In the genomic region with DNA sequence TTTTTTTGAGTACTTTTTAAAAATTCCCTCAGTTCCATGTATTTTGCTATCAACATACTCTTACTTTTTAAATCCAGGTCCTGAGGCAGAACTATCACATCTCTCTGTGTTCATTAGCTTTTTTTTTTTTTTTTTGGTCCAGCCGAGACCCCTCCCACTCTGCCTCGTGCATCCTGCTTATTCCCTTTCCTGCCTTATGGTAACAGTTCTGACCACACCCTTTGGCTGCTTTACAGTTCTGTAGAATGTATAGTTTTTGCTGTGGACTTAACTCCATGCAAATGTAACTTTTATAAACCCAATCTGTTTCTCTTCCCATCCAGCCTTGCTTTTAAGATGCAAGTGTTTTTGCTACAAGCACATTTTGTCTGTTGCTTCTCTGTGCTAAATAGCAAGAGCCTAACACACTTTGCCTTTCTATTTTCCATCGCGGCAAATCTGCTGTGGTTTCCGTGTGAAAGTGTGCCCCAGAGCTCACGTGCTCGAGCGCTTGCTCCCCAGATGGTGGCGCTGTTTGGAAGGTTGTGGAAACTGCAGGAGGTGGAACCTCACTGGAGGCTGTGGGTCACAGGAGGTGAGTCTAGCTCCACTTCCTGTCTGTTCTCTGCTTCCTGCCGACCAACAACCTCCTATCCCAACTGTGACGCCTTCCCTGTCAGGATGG, we compare ENCODE assay signal across 8 mouse cellular contexts.
DNase-seq lines count a peak whose midpoint lies in the region; ATAC-seq and TF ChIP-seq lines count a peak whose summit lies in the region.

No protein-coding gene starts in this region.

- 58% methylated on average over 11 of the region's 11 CpGs for WGBS in liver, adult 2 months
- WGBS in liver, embryonic 12.5 days (ENCODE audit: insufficient replicate concordance), result 29% methylated on average over 11 of the region's 11 CpGs
- WGBS in embryonic facial prominence, embryonic 15.5 days, result 53% methylated on average over 11 of the region's 11 CpGs
- WGBS in hindbrain, embryonic 14.5 days, result 75% methylated on average over 11 of the region's 11 CpGs

- H3K4me2 ChIP-seq in liver, embryonic 12.5 days, result no peak overlapping the region
- H3K4me2 ChIP-seq in embryonic facial prominence, embryonic 15.5 days (replicated peaks), result peak overlapping the region; percentile 15; the same call in 1 of the 2 replicates
- H3K4me2 ChIP-seq in hindbrain, embryonic 14.5 days (replicated peaks), result 0 out of 2 replicates have a peak overlapping the region, but pooled peaks have one; percentile 2

- H3K9me3 ChIP-seq in liver, embryonic 12.5 days (replicated peaks), result no peaks in the 10 kb centered on the region
- H3K9me3 ChIP-seq in embryonic facial prominence, embryonic 15.5 days (replicated peaks), result no peaks in the 10 kb centered on the region
- no peaks in the 10 kb centered on the region for H3K9me3 ChIP-seq in hindbrain, embryonic 14.5 days (ENCODE audit: control insufficient read depth, low read length)

- no peaks in the 10 kb centered on the region for H3K27me3 ChIP-seq in liver, adult 2 months (ENCODE audit: control insufficient read depth, insufficient read depth, low read length)
- no peaks in the 10 kb centered on the region for H3K27me3 ChIP-seq in liver, embryonic 12.5 days (replicated peaks)
- H3K27me3 ChIP-seq in embryonic facial prominence, embryonic 15.5 days, result no peaks in the 10 kb centered on the region
- no peaks in the 10 kb centered on the region for H3K27me3 ChIP-seq in hindbrain, embryonic 14.5 days (ENCODE audit: control insufficient read depth, insufficient read depth, low read length)

- H3K36me3 ChIP-seq in liver, adult 2 months (ENCODE audit: control insufficient read depth, insufficient read depth, low read length), result no peaks in the 10 kb centered on the region
- no peaks in the 10 kb centered on the region for H3K36me3 ChIP-seq in liver, embryonic 12.5 days
- no peaks in the 10 kb centered on the region for H3K36me3 ChIP-seq in embryonic facial prominence, embryonic 15.5 days
- H3K36me3 ChIP-seq in hindbrain, embryonic 14.5 days (replicated peaks; ENCODE audit: control insufficient read depth, insufficient read depth), result no peaks in the 10 kb centered on the region

- H3K27ac ChIP-seq in liver, adult 2 months (replicated peaks; ENCODE audit: insufficient read depth, low read depth, low read length), result no peak overlapping the region
- no peak overlapping the region for H3K27ac ChIP-seq in liver, embryonic 12.5 days
- H3K27ac ChIP-seq in embryonic facial prominence, embryonic 15.5 days (replicated peaks), result peak overlapping the region; percentile 12
- H3K27ac ChIP-seq in hindbrain, embryonic 14.5 days, result no peak overlapping the region

- H3K9ac ChIP-seq in liver, adult 2 months (ENCODE audit: low read depth, low read length), result no peak overlapping the region
- no peak overlapping the region for H3K9ac ChIP-seq in liver, embryonic 12.5 days
- no peak overlapping the region for H3K9ac ChIP-seq in embryonic facial prominence, embryonic 15.5 days
- H3K9ac ChIP-seq in hindbrain, embryonic 14.5 days, result no peak overlapping the region

- no peak overlapping the region for H3K4me3 ChIP-seq in liver, adult 2 months (ENCODE audit: insufficient read depth, low read depth, low read length)
- H3K4me3 ChIP-seq in liver, embryonic 12.5 days, result no peak overlapping the region
- H3K4me3 ChIP-seq in embryonic facial prominence, embryonic 15.5 days (replicated peaks), result no peak overlapping the region
- no peak overlapping the region for H3K4me3 ChIP-seq in hindbrain, embryonic 14.5 days (replicated peaks; ENCODE audit: low read length)

- TF ChIP-seq POLR2A in liver, adult 2 months (IDR thresholded peaks at IDR 0.05; ENCODE audit: extremely low read depth, insufficient read depth, low read length), result no peak

- peak; percentile 29 for DNase-seq in liver, adult 2 months (ENCODE audit: extremely low read depth, low read depth, low spot score)
- DNase-seq in adrenal gland, postnatal 25 days, result peak; percentile 64
- no peak for DNase-seq in hindbrain, embryonic 14.5 days (ENCODE audit: low spot score)
- DNase-seq in left cerebral cortex, postnatal 25 days (ENCODE audit: low spot score in 2 of 2), result peak; percentile 23 to 48
- peak; percentile 75 to 80 for DNase-seq in right cerebral cortex, postnatal 10 days (ENCODE audit: low spot score in 2 of 2)
- no peak for DNase-seq in Muller cell, postnatal 12 days (ENCODE audit: inconsistent ontology term)

- intact Hi-C loops in left cerebral cortex, postnatal 25 days (cut with DNase I), result loop anchor here (2.0 to 5.0 kb wide), 4 partner anchors 57 to 377 kb away; partner anchors contain the start of gene Vldlr

- TF ChIP-seq CTCF in liver, adult 2 months (IDR thresholded peaks at IDR 0.05; ENCODE audit: low read depth, low read length), result peak; percentile 78

- ATAC-seq in liver, embryonic 12.5 days, result no peak
- ATAC-seq in embryonic facial prominence, embryonic 15.5 days (ENCODE audit: insufficient number of reproducible peaks, low FRiP score, low TSS enrichment, low read depth), result no peak
- ATAC-seq in hindbrain, embryonic 14.5 days (ENCODE audit: low FRiP score), result no peak

- no peaks in the 10 kb centered on the region for H3K4me1 ChIP-seq in liver, adult 2 months (ENCODE audit: control insufficient read depth, insufficient read depth, low read length)
- H3K4me1 ChIP-seq in liver, embryonic 12.5 days, result no peaks in the 10 kb centered on the region
- peaks cover 8% of the 10 kb centered on the region for H3K4me1 ChIP-seq in embryonic facial prominence, embryonic 15.5 days
- peaks cover 18% of the 10 kb centered on the region; the same call in 1 of the 2 replicates for H3K4me1 ChIP-seq in hindbrain, embryonic 14.5 days (replicated peaks; ENCODE audit: control insufficient read depth, insufficient read depth, low read length)

- no peaks in the 10 kb centered on the region for H3K79me2 ChIP-seq in liver, adult 2 months (ENCODE audit: control insufficient read depth, insufficient read depth, low read length)

Comparison
In these comparisons a context has a peak if more than half of its experiments do, and no peak if none do; other contexts are left out.
1. DNase-seq: peak in liver, adult 2 months (single experiment), adrenal gland, postnatal 25 days (single experiment), left cerebral cortex, postnatal 25 days (2 of 2) and right cerebral cortex, postnatal 10 days (2 of 2); none in hindbrain, embryonic 14.5 days (single experiment) and Muller cell, postnatal 12 days (single experiment).